Mouse (Mus musculus) cerebellum, adult 2 months (tissue): ENCODE data around the gene Tmem208.

Experiments
- CTCF ChIP-seq: fragments of 200-500 bp; IDR thresholded peaks from 2 replicates; pipeline ENCODE4 v1.5.1; 2011; ENCODE audit warnings: low read depth, mild to moderate bottlenecking, control low read depth, low read length, moderate library complexity, borderline replicate concordance; ENCODE audit not compliant: insufficient read depth
- POLR2A ChIP-seq: fragments of 200-500 bp; IDR thresholded peaks from 2 replicates; pipeline ENCODE4 v1.6.1; 2011; ENCODE audit warnings: low read length, control low read depth, borderline replicate concordance; ENCODE audit not compliant: insufficient read depth

- TF ChIP-seq CTCF (no peak), POLR2A (no peak)
These were observed 17.8 kb downstream of the Tmem208 start for GRCm38 (mm10) chr8:105343791-105344574.
